Mouse (Mus musculus): ENCODE measurements around the gene Tnfsf13b.

DNA sequence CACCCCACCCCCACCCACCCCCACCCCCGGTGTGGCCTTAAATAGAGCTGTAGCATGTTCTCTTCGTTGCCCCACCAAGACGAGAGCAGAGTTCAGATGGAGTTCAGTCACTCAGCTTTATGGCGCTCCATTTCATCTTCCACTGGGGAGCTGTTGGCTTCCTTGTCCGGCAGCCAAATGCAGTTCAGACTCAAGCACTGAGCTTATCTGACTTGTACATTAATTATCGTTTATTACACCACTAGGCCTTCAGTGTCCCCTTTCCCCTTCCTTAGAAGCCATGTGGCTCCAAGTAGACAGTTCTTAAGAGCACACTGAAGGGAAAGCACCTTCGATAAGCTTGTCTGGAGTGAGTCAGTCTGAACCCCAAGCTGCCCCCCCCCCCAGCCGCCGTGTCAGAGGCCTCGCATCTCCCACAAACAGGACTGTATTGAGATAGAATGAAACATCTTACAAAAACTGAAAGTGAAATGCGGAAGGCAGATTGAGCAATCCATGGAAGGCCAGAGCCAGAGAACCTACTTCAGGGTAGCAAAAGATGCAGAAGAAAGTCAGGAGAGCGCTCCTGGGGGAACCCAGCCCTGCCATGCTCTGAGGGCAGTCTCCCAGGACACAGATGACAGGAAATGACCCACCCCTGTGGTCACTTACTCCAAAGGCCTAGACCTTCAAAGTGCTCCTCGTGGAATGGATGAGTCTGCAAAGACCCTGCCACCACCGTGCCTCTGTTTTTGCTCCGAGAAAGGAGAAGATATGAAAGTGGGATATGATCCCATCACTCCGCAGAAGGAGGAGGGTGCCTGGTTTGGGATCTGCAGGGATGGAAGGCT, at the start of gene Tnfsf13b:
- TF ChIP-seq CTCF (IDR thresholded peaks at IDR 0.05; ENCODE audit: extremely low read depth, insufficient read depth, low read length) (no peak), POLR2A (IDR thresholded peaks at IDR 0.05; ENCODE audit: extremely low read depth, insufficient read depth, low read length) (no peak)

Measured in cortical plate, adult 2 months (tissue).